Mouse (Mus musculus): Measurements from ENCODE around the gene Olfr316.

The Olfr316 gene

DNA sequence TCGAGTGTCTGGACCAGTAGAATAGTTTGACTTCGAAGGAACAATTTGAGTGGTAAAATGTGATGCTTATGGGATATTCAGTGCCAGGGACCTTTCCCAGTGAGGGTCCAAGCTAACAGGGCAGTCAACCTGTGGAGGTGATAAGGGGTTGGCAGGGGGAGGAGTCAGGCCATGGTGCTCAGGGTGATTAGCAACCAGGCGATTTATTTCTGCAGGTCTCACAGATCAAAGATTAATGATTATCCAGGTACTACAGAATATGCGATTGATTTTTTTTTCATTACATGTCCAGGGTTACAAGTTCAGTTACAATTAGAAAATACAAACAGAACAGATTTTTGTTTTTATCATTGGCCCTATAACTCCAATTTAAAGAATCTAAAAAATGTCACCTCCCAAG is 51.3 kb downstream of the Olfr316 start:
- ATAC-seq (ENCODE audit: insufficient number of reproducible peaks, low FRiP score, low TSS enrichment), result no peak

DNA sequence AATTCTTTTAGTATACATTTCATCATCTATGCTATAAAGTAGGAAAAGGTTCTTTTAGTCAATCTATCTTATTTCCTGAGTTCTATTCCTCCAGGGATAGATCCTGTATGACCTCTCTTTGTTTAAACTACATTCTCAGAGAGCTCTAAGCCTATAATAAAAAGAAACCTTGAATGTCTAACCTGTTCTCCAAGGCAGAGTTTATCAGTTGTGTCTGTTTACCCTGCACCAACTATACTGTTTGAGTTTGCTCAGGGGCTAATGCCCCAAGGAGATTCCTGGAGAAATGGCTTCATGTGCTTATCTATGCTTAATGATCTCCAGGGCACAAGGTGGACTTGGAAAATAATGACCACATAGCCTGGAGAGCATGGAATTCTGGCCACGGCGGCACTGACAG is 51.9 kb downstream of the Olfr316 start:
- ATAC-seq (ENCODE audit: insufficient number of reproducible peaks, low FRiP score, low TSS enrichment), result no peak

Data from cerebellum, adult (tissue).